Mouse (Mus musculus) ovary, postnatal 36 days (tissue): Measurements from ENCODE around the gene Acsm5.
"Not testable (repeated sequence)": the region's sequence is repeated elsewhere in the genome, so short reads cannot be mapped to it uniquely, and the experiment has no call there.

Experiments
- DNase-seq: peaks from one replicate; pipeline ENCODE4 v3.0.0; 2022; ENCODE audit warnings: low spot score, mixed read lengths

Acsm5 gene

DNA sequence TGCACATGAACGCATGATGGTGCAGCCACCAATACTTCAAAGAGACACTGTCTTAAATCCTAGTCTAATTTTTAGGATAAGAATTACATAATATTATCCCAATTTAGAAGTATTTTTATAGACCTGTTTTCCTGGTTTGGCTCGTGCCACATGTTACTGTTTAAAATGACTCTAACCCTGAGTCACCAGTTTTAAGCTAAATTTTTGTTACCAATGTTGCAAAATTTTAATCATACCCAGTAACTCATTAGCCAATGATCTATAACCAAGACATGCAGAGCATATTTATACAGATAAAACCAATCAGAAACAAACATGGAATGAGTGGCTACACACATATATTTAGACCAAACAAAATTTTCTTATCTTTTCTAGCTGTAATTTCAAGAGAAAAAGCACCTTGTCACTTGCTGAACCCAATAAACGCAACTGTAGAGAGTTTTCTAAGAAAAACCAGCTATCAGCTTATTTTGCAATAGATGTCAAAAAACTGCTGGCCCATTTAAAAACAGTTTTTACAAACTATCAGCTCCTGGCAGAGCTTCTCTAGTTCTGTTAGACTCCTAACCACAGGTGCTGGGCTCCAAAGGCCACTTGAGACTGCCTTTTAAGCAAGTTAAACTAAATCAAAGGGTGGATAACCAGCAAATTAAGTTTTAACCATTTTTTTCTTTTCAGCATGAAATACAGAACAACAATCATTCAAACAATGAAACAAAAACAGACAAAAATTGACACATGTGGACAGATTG lies 31.4 kb downstream of the Acsm5 start:
- DNase-seq, result no peak

DNA sequence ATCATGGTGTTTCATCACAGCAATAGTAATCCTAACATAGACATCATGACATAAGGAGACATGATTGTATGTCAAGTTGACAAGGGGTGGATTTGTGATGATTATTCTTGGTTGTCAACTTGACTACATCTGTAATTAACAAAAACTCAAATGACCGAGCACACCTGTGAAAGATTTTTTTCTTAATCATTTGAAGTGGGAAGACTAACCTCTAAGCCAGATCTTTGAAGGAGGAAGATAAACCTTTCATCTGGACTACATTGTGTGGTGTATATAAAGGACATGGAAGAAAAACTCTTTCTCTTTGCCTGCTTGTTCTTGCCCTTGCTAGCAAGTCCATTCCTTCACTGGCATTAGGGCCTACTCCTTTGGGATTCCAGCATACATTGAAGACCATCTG lies 34.8 kb downstream of the Acsm5 start, which contains the start of gene Acsm2:
Gene Acsm2, plus strand, starts transcription at position 301 of the 400 bp plus-strand sequence.
- DNase-seq, result no peak

DNA sequence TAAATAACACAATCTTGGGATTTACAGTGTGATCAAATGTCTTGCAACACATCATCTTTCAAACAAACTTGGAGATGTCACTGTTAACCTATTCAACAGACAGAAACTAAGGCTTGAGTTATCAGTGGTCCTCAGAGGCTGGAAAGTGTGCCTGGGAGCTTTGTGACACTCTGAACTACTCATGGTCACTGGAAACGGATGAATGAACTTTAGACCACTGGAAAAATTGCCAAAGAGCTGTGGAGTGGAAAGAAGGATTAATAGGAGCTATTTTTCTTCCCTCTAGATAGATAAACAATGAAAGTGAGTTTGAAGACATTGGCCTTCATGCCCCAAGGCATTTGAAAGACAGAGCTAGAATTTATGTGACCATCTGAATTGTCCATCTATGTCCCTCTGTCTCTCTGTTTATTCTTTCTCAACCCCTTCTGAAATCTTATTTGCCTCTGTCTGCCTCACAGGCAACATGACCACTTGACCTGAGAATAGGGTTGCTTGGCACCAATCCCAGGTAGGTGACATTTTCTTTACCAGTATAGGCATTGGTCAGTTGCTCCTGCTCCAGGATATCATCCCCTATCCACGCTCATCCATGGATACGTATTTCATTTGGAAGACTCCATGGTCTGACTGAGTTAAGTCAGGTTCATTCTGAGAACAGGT lies 40.7 kb downstream of the Acsm5 start:
- no peak for DNase-seq

DNA sequence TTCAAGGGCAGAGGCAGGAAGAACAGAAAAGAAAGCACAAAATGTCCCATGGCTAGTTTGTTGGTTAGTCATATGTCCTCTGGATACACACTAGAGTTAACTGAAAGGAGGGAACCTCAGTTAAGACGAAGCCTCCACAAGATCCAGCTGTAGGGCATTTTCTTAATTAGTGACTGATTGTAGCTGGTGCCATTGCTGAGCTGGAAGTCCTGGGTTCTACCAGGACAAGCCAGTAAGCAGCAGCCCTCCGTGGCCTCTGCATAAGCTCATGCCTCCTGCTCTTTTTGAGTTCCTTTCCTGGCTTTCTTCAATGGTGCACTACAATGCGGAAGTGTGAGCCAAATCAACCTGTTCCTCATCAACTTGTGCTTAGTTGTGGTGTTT lies 41.2 kb downstream of the Acsm5 start:
- no peak for DNase-seq

DNA sequence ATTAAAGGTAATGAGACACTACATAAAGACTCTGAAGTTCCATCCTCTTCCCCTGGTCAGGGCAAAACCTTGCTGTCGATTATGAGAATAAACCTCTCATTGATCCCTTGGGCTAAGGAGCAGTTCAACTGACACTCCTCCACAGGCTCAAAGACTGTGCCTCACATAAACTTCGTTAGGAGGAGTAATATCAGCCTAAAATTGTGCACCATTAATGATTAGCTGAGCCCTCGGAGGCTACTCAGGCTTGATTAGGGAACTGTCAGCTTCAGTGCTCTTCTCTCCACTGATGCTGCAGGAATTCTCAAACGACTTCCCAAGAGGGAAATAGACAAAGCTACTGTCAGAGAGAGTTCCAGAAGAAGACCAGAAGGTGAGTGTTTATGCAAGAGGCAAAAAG lies 42.2 kb downstream of the Acsm5 start:
- no peak for DNase-seq

DNA sequence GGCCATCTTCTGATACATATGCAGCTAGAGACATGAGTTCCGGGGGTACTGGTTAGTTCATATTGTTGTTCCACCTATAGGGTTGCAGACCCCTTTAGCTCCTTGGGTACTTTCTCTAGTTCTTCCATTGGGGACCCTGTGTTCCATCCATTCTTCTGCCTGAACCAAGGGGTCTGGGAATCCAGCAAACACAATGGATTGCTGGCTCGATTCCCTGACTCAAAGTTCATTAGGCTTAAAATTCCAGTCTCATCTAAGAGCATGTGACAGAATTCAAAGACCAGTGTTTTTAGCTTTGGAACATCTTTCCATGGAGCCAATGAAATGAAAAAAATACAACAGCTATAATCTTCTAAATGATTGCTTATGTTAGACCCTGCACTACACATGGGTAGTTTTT lies 43.2 kb downstream of the Acsm5 start:
- not testable (repeated sequence) for DNase-seq

DNA sequence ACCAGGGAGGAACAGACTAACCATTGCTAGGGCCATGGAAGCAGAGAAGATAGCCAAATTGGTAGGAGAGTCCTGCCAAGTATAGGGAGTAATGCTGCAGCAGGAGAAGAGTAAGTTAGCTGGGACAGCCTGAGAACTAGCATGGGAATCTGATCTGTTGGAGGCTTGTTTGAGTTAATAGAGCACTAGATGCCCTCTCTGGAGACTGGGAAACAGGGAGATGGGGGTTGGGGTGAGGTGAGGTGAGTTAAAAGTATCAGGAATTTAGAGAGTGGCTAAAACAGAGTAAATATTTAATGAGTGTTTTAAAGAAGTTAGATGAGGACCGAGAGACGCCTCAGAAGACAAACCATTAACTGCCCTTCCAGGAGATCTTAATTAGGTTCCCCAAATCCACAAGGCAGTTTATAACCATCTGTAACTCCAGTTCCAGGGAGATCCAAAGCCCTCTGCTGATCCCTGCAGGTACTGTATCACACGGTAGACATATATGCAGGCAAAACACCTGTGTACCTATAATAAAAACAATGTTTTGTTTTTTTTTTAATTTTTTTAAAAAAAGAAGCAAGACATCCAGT lies 75.4 kb downstream of the Acsm5 start:
- no peak for DNase-seq
